ENCODE assay signal across 30 mouse cellular contexts in the genomic region with DNA sequence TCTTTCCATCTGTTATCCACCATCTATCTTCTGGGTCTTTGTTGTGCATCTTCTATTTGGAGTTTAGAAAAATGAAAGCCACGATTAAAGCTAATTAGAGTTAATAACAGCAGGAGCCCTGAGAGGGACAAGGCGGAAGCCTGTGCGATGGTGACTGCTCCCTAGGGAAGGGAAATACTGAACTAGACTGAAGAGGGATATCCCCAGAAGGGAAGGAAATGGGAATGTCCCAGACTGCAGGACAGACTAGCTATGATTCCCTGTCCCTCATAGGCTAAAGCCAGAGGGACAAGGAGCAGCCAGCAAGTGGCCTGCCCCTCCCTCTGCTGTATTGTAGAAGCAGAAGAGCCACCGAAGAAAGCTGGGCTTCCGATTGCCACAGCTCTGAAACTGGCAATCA. TPM values are rescaled to one million over a fixed set of nuclear protein-coding genes. Genes with fewer than 3 reads are reported as not detected.
"Had no signal": no experiment of that assay in that cellular context is flagged by ENCODE, and none has a peak within 500 bp of the region (broad histone marks: within the 10 kb centered on the region; RNA-seq: fewer than 3 reads in every experiment).

No protein-coding gene starts in this region.

- H3K27me3 ChIP-seq: hindbrain, embryonic 12.5 days; intestine, embryonic 15.5 days; liver, embryonic 15.5 days had no signal

- H3K9ac ChIP-seq: heart, embryonic 13.5 days; heart, embryonic 15.5 days; hindbrain, embryonic 12.5 days; hindbrain, embryonic 14.5 days; intestine, embryonic 15.5 days; limb, embryonic 12.5 days; liver, embryonic 13.5 days; liver, embryonic 15.5 days; liver, postnatal 0 days had no signal

- DNase-seq: gastrocnemius, adult 2 months; gastrocnemius, postnatal 10 days; gastrocnemius, postnatal 25 days; heart, adult 2 months; heart, postnatal 36 days; kidney, adult 18-20 months; kidney, postnatal 25 days; kidney, postnatal 4 days; liver; liver, embryonic 13.5 days; liver, postnatal 0 days had no signal

- H3K36me3 ChIP-seq: heart, embryonic 13.5 days; heart, embryonic 15.5 days; hindbrain, embryonic 10.5 days; hindbrain, embryonic 12.5 days; intestine, embryonic 15.5 days; limb, embryonic 10.5 days; limb, embryonic 12.5 days; liver, embryonic 13.5 days; liver, embryonic 15.5 days had no signal

- H3K9me3 ChIP-seq: heart, embryonic 13.5 days; heart, embryonic 15.5 days; hindbrain, embryonic 10.5 days; hindbrain, embryonic 12.5 days; intestine, embryonic 15.5 days; limb, embryonic 10.5 days; limb, embryonic 12.5 days; liver, embryonic 13.5 days; liver, embryonic 15.5 days had no signal

- H3K4me2 ChIP-seq: heart, embryonic 13.5 days; heart, embryonic 15.5 days; hindbrain, embryonic 12.5 days; hindbrain, embryonic 14.5 days; intestine, embryonic 15.5 days; limb, embryonic 12.5 days; liver, embryonic 11.5 days; liver, embryonic 13.5 days; liver, embryonic 15.5 days had no signal

- H3K4me3 ChIP-seq: gastrocnemius, adult 2 months; heart, adult 2 months; heart, embryonic 13.5 days; heart, embryonic 15.5 days; hindbrain, embryonic 10.5 days; hindbrain, embryonic 12.5 days; intestine, embryonic 15.5 days; layer of hippocampus, adult 2 months; left cerebral cortex, adult 2 months; limb, embryonic 10.5 days; limb, embryonic 12.5 days; liver, embryonic 13.5 days; liver, embryonic 15.5 days had no signal

- H3K4me1 ChIP-seq: heart, embryonic 15.5 days; hindbrain, embryonic 12.5 days; intestine, embryonic 15.5 days; limb, embryonic 10.5 days; limb, embryonic 12.5 days; liver, embryonic 15.5 days had no signal

- ATAC-seq: forebrain, embryonic 16.5 days; hindbrain, embryonic 16.5 days; inflammation-experienced regulatory T-cells, adult 6 months; intestine, embryonic 15.5 days; intestine, postnatal 0 days; liver, postnatal 0 days had no signal

- H3K27ac ChIP-seq: gastrocnemius, adult 2 months; heart, adult 2 months; heart, embryonic 13.5 days; heart, embryonic 15.5 days; hindbrain, embryonic 10.5 days; hindbrain, embryonic 12.5 days; hindbrain, embryonic 14.5 days; intestine, embryonic 15.5 days; layer of hippocampus, adult 2 months; left cerebral cortex, adult 2 months; limb, embryonic 10.5 days; limb, embryonic 12.5 days; liver, embryonic 13.5 days; liver, embryonic 15.5 days had no signal

RNA-seq across cellular contexts. Expression of a gene that starts 12.9 kb away (rescaled TPM):
- polyA plus RNA-seq: inflammation-experienced regulatory T-cells, adult 6 months had no signal

RNA-seq across cellular contexts. Expression of a gene that starts 41.5 kb away (rescaled TPM):
- total RNA-seq: gastrocnemius, adult 2 months; gastrocnemius, postnatal 10 days; gastrocnemius, postnatal 25 days; layer of hippocampus, adult 2 months; left cerebral cortex, adult 2 months; left cerebral cortex, postnatal 14 days had no signal
- polyA plus RNA-seq: forebrain, embryonic 16.5 days; hindbrain, embryonic 10.5 days; hindbrain, embryonic 12.5 days; hindbrain, embryonic 14.5 days; hindbrain, embryonic 16.5 days; inflammation-experienced regulatory T-cells, adult 6 months; intestine, embryonic 15.5 days; kidney, embryonic 14.5 days; limb, embryonic 10.5 days; limb, embryonic 12.5 days; limb, embryonic 14.5 days; liver, embryonic 11.5 days; liver, embryonic 13.5 days had no signal
